Mouse (Mus musculus): ENCODE results near the gene Sec14l3. TPM values are rescaled to one million over a fixed set of nuclear protein-coding genes. Genes with fewer than 3 reads are reported as not detected.
"Not testable (repeated sequence)": the region's sequence is repeated elsewhere in the genome, so short reads cannot be mapped to it uniquely, and the experiment has no call there.

Sec14l3 gene
- total RNA-seq, 2 experiments from 2014 or later = 0.60 to 1.3 TPM

DNA sequence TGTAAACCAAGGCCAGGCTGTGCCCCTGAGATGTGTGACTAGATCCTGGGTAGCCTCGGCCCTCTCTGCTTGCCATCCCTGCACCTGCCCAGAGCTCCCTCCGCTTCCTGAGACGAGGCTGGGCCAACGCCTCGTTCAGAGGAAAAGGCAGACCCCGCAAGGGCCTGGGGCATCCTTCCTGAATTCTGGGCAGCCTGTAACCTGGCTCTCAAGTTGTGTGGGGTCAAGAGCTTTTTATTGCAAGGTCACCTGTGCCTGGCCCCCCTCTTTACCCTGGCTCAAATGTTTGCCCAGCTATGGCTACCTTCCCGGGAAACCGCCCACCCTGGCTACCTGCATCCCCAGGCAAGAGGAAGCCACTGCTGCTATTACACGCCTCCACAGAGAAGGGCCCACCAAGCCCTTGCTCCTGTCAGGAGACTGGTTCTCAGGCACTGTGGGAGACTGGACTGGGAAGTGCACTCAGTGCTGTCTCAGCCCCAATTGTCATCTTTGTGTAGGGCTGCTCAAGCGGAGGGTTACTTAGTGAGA, 32.5 kb downstream of the Sec14l3 start:
- intact Hi-C loops (cut with DNase I) = loop anchor here (2.0 kb wide), 1 partner anchor 20 kb away; no protein-coding TSS in a partner anchor
- DNase-seq (ENCODE audit: low spot score in 2 of 2) = no peak

DNA sequence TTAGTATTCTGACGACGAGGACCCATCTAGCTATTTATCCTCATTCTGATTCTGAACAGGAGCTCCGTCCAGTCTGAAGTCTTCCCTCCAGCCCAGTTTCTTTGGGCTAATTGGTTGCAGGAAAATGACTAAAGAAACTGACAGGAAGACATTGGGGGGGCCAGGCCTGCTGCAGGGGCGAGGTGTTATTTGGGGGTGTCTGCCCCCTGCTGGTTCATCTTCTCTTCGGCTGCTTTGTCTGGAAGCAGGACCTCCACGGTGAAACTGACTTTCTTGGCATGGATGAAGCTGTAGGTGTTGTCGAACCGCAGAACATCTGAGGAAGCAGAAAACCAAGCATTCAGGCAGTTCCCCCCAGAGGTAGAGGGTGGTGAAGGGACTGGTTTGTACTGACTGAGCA, 33.5 kb downstream of the Sec14l3 start:
- intact Hi-C loops (cut with DNase I) = no loop called here
- no peak for DNase-seq (ENCODE audit: low spot score in 2 of 2)

DNA sequence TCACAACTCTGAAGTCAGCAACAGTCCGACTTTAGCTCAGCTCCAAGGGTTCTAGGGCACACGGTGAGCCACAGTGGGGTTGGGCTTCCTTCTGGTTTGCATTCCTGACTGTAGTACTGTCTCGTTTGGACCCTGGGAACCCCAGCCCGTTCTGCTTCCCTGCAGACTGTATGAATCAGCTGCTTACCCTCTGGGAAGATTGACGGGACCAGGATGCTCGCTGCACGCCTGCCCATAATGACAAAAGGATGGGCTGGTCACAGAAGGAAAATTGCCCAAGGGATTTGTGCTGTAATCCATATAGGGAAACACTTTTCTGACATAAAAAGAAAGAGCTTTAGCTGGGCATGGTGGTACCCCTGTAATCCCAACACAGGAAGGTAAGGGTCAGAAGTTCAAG, 34.2 kb downstream of the Sec14l3 start:
- no peak for DNase-seq (ENCODE audit: low spot score in 2 of 2)
- intact Hi-C loops (cut with DNase I) = no loop called here

DNA sequence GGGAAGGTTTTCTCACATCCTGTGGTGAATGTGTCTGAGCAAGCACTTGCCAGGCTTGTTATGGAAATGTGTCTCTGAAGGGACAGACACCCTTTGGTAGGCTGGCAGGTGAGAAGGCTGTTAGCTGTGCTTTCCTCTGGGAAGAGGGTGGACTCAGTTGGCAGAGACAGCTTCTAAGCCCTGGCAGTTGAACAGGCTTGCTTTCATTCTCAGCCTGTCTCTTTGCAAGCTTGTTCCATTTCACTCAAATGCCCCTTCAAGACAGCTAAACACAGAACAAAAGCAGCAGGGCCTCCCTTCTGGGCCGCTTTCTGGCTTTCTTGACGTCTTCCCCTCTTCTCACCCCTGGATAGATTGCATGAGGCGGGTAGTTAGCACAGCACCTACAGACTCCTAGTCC, 34.8 kb downstream of the Sec14l3 start:
- intact Hi-C loops (cut with DNase I) = no loop called here
- peak in 1 of 2 experiments; percentile 70 for DNase-seq (ENCODE audit: low spot score in 2 of 2)

DNA sequence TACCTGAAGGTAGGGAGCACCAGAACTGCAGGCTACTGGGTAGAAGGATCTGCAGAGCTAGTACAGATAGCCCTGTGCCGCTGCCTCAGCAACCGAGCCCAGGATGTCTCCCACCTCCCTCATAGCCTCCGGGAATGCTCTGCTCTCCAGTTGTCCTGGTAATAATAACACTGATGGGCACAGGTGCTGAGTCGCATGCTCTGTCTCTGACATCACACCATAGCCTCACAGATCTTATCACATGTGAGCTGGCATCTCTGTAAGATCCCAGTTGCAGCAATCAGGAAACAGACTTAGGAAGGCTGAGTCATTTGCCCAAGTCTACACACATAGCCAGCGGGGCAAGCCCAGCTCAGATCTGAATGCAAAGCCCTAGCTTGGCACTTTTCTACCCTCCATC, 37.2 kb downstream of the Sec14l3 start:
- intact Hi-C loops (cut with DNase I) = no loop called here
- no peak for DNase-seq (ENCODE audit: low spot score in 2 of 2)

DNA sequence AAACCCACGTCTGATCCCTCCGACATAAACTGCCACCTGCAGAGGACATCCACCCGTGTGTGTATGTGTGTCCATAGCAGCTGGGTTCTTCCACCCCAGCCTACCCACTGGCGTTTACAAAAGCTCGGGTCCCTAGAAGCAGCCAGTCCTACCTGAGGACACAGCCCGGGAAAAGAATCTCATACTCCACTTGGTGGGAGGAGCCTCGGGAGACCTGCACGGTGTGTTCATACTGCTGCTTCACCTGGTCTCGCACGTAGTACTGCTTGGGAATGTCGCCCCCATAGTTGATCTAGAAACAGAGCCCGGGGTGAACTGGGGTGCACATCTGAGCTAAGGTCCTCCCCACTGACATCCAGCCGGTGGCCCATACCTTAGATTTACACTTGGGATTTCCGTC, 38.9 kb downstream of the Sec14l3 start:
- DNase-seq (ENCODE audit: low spot score in 2 of 2) = no peak
- intact Hi-C loops (cut with DNase I) = no loop called here

DNA sequence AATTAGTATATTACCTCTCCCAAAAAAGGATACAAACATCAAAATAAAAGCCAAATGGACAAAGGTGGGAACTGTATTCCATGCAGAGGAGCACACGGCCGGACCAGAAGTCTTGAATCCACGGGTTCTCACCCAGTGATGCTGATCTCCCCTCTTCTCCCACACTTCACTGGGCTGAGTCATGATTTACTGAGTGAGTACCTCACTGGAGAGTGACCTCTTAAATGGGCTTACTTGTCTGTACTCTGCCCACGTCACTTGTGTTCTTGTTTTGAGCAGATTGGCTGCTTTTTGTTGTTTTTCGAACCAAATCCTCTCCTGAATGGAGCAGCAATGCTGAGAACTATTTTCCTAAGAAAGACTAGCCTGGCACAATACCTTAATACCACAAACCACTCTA, 40.3 kb downstream of the Sec14l3 start:
- peak in 1 of 2 experiments; percentile 43 for DNase-seq (ENCODE audit: low spot score in 2 of 2)
- intact Hi-C loops (cut with DNase I) = no loop called here

DNA sequence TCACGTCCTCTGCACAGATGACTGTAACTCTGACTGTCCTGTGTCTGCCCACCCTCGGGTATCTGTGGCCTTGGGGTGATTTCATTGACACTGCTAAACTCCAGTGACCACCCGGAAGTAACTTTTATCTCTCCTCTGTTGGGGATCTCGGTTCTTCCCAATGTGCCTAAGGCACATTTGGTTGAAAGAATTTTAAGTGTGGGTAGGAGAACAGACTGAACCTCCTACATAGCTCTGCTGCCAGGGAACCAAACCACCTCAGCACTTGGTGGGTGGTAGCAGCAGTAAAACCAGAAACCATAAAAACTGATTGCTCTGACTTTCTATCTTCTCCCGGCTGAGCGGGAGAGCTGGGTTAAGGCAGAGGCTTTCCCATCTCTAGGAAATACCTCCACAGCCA, 40.8 kb downstream of the Sec14l3 start:
- intact Hi-C loops (cut with DNase I) = no loop called here
- DNase-seq (ENCODE audit: low spot score in 2 of 2) = peak; percentile 61 to 87

DNA sequence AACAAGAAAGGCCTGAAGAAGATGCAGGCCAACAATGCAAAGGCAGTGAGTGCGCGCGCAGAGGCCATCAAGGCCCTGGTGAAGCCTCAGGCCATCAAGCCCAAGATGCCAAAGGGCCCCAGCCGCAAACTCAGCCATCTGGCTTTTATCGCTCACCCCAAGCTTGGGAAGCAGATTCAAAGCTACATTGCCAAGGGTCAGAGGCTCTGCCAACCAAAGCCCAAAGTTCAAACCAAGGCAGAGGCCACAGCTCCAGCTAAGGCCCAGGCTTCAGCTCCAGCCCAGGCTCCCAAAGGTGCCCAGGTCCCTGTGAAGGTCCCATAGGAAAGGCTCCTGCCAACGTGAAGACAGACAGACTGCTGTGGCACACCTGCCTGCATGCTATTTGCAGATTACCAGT, 43.3 kb downstream of the Sec14l3 start:
- intact Hi-C loops (cut with DNase I); DNase-seq (ENCODE audit: low spot score in 2 of 2): not testable (repeated sequence)

DNA sequence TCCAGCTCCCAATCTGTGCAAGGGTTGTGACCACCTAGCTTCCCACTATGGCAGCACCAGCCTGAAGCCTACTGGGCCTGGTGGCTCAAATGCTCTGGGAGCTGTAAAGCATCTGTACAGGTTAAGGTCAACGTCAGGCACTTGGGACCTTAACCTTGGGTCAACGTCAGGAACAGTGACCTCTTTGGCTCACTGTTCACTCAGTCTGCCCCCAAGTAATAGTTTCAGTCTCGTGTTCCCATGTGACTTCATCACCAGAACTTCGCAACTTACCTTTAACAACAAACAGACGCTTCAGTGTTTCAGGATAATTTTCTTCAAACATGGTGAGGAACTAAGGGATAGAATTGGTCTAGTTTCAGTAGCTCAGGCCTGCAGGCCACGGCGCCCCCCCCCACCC, 44.0 kb downstream of the Sec14l3 start:
- intact Hi-C loops (cut with DNase I) = no loop called here
- no peak for DNase-seq (ENCODE audit: low spot score in 2 of 2)

DNA sequence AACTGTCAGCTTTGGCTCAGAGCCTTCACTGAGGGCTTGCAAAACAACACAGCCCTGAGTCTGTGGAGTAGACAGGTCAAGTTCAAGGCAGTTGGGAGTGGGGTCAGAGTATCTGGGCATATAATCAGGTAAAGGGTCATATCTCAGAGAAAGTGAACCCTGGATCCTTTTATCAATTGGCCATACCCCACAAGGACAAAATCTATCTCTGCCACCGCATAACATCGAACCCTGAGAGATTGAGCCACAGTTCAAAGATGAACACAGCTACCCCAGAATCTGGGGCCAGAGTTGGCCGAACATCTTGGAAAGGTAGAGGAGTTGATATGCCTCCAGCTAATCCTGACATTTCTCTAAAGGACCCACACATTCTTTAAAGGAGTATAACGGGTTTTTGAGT, 47.4 kb downstream of the Sec14l3 start:
- intact Hi-C loops (cut with DNase I) = no loop called here
- DNase-seq (ENCODE audit: low spot score in 2 of 2) = no peak

DNA sequence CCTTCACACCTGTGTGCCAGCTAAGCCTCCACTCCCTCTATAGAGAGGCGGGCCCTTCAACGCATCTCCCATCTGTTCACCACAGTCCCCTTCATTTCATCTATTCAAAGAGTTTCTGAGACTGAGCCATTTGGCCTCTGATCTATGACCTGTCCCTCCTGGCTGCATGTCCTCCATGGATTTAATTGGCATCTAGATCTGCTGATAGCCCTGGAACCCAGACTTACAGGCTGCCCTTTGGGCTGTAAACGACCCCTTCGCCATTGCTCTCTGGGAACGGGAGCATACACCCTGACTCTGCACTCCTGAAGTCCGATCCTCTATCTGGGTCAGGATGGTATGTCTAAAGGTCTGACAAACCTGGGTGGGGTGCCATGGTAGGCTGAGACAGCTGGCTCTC, 48.2 kb downstream of the Sec14l3 start:
- intact Hi-C loops (cut with DNase I) = no loop called here
- no peak for DNase-seq (ENCODE audit: low spot score in 2 of 2)

DNA sequence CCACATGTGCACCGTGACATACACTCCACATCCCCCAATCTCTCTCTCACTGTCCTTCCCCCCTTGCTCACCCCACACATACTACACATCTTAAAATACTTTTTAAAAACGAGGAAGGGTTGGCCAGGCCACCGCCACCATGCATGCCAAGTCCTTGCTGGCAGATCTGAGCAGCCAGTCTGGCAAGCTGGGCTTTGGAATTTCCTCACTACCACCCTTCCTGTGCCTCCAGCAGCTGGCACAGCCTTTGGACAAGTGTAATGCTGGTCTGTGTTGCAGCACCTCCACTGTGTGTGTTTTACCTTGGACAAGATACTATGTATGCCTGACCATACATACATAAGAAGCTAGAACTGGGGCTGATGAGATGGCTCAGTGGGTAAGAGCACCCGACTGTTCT, 48.9 kb downstream of the Sec14l3 start:
- intact Hi-C loops (cut with DNase I) = no loop called here
- no peak for DNase-seq (ENCODE audit: low spot score in 2 of 2)

DNA sequence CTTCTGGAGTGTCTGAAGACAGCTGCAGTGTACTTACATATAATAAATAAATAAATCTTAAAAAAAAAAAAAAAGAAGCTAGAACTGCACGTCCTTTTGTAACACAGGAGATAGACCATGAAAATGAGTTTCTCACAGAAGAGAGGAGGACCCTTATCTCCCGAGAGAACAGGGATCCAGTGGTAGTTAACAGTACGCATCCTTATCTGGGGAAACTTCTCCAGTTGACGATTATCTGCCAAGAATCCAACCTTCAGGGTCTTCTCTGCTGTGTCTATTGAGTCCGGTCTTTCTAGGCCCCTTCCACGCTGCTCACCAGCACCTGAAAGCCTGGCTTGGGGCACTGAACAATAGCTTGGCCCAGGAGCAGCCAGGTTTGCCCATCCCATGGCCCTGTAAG, 49.3 kb downstream of the Sec14l3 start:
- intact Hi-C loops (cut with DNase I) = no loop called here
- DNase-seq (ENCODE audit: low spot score in 2 of 2) = no peak

DNA sequence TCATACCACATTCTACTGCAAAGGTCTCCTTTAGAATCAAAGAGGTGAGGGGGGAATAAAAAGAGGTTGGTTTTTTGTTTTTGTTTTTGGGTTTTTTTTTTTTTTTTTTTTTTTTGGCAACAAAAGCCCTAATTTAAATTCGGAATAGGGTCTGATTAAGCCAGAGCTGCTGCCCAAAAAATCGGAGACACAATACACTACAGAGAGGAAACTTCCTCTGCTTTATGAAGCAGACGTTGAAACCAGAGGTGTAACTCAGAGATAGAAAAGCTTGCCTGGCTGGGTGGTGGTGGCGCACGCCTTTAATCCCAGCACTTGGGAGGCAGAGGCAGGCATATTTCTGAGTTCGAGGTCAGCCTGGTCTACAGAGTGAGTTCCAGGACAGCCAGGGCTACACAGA, 49.9 kb downstream of the Sec14l3 start:
- DNase-seq (ENCODE audit: low spot score in 2 of 2); intact Hi-C loops (cut with DNase I): not testable (repeated sequence)

DNA sequence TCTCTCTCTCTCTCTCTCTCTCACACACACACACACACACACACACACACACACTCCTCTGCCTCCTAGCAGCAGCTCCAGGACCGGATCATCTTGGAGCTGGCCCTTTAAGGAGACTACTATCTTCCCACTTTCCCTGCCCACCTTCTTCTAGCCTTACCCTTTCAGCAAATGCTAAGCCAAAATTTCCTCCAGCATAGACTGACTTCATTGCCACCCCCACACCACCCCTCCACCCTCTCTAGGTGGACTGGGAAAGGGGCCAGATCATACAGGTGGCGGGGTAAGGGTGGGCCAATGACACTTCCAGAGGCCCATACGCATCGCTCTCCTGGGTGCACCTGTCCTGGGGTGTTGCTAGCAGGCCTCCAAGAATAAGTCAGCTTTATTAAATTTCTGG, 50.8 kb downstream of the Sec14l3 start:
- DNase-seq (ENCODE audit: low spot score in 2 of 2) = peak in 1 of 2 experiments; percentile 73

DNA sequence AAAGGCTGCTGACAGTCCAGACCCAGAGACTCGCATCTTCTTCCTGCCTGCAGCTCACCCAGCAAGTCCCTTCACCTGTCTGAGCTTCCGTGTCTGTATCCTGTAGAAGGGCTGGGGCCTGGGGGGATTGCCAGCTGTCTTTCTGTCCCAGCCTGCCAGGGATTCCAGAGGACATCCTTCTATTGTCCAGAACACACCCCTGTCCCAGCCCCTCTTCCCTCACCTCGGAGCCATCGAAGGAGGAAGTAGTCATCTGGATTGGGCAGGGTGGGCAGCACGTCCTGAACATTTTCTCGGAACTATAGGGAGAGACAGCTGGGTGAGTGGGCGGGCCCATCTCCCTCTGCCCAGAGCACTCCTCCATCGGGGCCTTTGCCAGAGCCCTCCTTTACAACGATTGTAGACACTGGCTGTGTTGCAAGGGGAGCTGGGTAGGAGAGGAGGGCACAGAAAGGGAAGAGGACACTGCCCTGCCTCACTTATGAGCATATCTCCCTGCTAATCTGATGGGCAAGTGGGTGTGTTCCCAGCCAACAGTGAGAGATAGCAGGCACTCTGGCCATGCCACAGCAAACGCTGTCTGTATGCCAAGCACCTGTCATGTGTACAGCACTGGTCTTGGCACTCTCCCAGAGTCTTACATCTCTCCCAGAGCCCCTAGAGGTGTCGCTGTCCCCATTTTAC, 52.0 kb downstream of the Sec14l3 start:
- DNase-seq (ENCODE audit: low spot score in 2 of 2) = peak; percentile 61 to 82
- intact Hi-C loops (cut with DNase I) = loop anchor here (2.0 kb wide), 1 partner anchor 20 kb away; no protein-coding TSS in a partner anchor

More for the DNA sequence above, 50.8 kb downstream of the Sec14l3 start:
- intact Hi-C loops (cut with DNase I) = no loop called here

DNA sequence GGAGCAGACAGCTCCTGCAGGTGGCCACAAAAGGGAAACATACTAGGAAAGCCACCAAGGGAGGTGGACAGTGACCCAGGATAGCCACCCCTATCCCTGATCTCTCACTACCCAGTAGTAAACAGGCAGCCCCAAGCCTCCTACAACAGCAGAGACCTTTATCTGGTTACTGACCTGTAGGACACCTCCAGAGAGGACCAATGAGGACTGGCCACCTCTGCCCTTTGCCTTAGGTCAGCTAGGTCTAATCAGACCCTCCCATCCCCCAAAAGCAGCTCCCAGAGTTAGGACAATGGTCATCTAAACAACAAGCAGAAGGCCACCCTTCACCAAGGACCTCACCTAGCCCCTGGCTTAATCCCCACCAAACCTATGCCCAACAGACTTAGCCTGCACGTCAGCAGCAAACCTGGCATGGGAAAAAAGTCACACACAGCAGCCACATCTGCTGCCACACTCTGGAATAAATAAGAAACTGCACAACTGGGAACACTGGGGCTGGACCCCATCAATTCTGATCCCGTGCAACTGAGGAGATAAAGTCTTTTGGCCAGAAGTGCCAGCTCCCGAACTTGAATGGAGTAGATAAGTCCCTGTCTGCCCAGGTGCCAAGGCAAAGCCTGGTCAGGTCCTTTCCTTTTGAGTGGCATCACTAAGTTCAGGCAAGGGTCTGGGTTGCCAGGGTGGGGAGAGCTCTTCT, 52.9 kb downstream of the Sec14l3 start:
- intact Hi-C loops (cut with DNase I) = loop anchor here (2.0 kb wide), 1 partner anchor 21 kb away; no protein-coding TSS in a partner anchor

DNA sequence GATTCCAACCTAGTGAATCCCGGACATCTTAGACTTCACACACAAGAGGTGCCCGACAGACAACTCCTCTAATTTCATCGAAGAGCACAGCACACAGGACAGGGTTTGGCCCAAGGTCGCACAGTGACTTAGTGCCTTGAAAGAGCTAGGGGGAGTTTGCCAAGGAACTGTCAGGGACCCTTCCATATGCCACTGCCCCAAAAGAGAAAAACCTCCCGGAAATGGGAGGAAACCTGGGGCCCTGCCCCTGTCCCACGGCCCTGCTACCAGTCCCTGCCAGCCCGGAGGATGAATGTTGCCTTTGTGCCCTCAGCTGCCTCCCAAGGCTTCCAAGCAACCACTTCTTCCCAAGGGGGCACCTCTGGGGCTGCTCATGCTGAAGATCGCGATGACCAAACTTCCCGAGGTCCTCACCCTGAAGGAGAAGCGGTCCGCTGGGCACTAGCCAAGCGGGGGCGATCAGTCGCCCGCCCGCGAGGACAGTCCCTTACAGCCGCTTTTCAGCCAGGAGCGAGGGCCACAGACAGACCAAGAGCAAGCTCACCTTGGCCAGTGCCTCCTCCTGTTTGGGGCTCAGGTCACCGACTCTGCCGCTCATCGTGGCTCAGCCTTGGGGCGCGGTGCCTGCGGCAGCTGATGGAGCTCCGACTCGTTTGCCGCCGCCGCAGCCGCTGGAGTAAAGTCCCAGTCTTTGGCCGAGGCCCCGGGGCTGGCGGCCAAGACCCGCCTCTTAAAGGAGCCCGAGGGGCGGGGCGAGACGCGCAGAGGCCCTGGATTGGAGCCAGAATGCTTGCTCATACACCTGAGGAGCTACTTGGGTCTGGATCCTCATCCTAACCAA, 53.7 kb downstream of the Sec14l3 start:
- intact Hi-C loops (cut with DNase I) = no loop called here
- peak; percentile 83 to 85 for DNase-seq (ENCODE audit: low spot score in 2 of 2)

More for the DNA sequence above, 52.9 kb downstream of the Sec14l3 start:
- DNase-seq (ENCODE audit: low spot score in 2 of 2) = no peak

DNA sequence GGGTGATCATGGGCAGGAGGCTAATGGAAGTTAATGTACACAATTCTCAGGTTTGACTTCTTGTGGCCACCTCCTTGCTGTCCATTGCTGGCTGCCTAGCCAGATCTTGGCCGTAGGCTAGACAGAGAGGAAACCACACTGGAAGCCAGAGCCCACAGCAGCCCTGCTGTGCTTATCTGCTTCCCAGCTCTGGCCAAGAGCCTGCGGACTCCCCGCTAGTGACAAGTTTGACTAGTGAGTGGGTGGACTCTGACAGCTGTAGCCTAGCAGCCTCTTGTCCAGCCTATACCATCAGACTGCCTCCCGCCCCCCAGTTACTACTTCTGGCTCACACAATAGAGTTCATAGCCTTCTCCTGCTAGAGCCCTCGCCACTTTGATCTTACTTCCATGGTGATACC, 55.0 kb downstream of the Sec14l3 start:
- DNase-seq (ENCODE audit: low spot score in 2 of 2) = no peak
- intact Hi-C loops (cut with DNase I) = no loop called here
